ENCODE assay signal across 14 mouse cellular contexts in genomic region chr3:95010396-95010795, GRCm38 (mm10).
"Had no signal": no experiment of that assay in that cellular context is flagged by ENCODE, and none has a peak within 500 bp of the region (broad histone marks: within the 10 kb centered on the region; RNA-seq: fewer than 3 reads in every experiment).

No protein-coding gene starts in this region.

- H3K9ac ChIP-seq: lung, embryonic 14.5 days; midbrain, embryonic 12.5 days; neural tube, embryonic 12.5 days; stomach, embryonic 15.5 days had no signal

- DNase-seq: lung, embryonic 14.5 days; lung, postnatal 10 days; lung, postnatal 4 days; midbrain, embryonic 14.5 days; right cerebral cortex, postnatal 14 days; thymus, adult 2 months; thymus, postnatal 25 days; thymus, postnatal 4 days had no signal

- H3K9me3 ChIP-seq: midbrain, embryonic 10.5 days; midbrain, embryonic 12.5 days; neural tube, embryonic 12.5 days; stomach, embryonic 15.5 days had no signal

- H3K4me3 ChIP-seq: midbrain, embryonic 10.5 days; midbrain, embryonic 12.5 days; neural tube, embryonic 12.5 days; stomach, embryonic 15.5 days had no signal

- H3K4me2 ChIP-seq: lung, embryonic 14.5 days; midbrain, embryonic 12.5 days; neural tube, embryonic 12.5 days; stomach, embryonic 15.5 days had no signal

- H3K27me3 ChIP-seq: midbrain, embryonic 12.5 days; neural tube, embryonic 12.5 days; stomach, embryonic 15.5 days had no signal

- H3K27ac ChIP-seq: midbrain, embryonic 10.5 days; midbrain, embryonic 12.5 days; neural tube, embryonic 12.5 days; stomach, embryonic 15.5 days; stomach, postnatal 0 days had no signal

- ATAC-seq: midbrain, embryonic 16.5 days had no signal
